Mouse (Mus musculus) liver, embryonic 11.5 days (tissue): ENCODE measurements around the gene Arhgap27. TPM values are rescaled to one million over a fixed set of nuclear protein-coding genes. Genes with fewer than 3 reads are reported as not detected.
A peak's percentile ranks its signal among the peaks of the same experiment; 100 is the strongest.

Experiments
- ATAC-seq: fragments of 200-750 bp; cut with Nextera tagmentation; replicated peaks from 2 replicates; pipeline ENCODE4 v1.8.0; 2017; ENCODE audit warnings: moderate number of reproducible peaks, mild to moderate bottlenecking, moderate TSS enrichment, moderate library complexity; ENCODE audit not compliant: low FRiP score
- DNase-seq: peaks from one replicate; pipeline ENCODE4 v3.0.0-alpha.2; 2017; ENCODE audit warnings: low spot score
- H3K27ac ChIP-seq: fragments of 300-500 bp; sonication (generic); 2 replicates; pipeline ENCODE4 v1.5.1; 2014; ENCODE audit warnings: mild to moderate bottlenecking, low read depth, low read length, control low read depth
- H3K27me3 ChIP-seq: fragments of 300-500 bp; sonication (generic); replicated peaks from 2 replicates; pipeline ENCODE4 v1.6.1; 2014; ENCODE audit warnings: low read length, mixed read lengths; ENCODE audit not compliant: control insufficient read depth, insufficient read depth
- H3K36me3 ChIP-seq: fragments of 300-500 bp; sonication (generic); 2 replicates; pipeline ENCODE4 v1.6.1; 2014; ENCODE audit warnings: mild to moderate bottlenecking, low read length, moderate library complexity, mixed read lengths; ENCODE audit not compliant: control insufficient read depth, insufficient read depth
- H3K4me1 ChIP-seq: fragments of 300-500 bp; sonication (generic); replicated peaks from 2 replicates; pipeline ENCODE4 v1.6.1; 2014; ENCODE audit warnings: low read length, mixed read lengths; ENCODE audit not compliant: control insufficient read depth, insufficient read depth
- H3K4me2 ChIP-seq: fragments of 300-500 bp; sonication (generic); 2 replicates; pipeline ENCODE4 v1.6.1; 2014; ENCODE audit warnings: mild to moderate bottlenecking, control low read depth, moderate library complexity
- H3K4me3 ChIP-seq: fragments of 300-500 bp; sonication (generic); 2 replicates; pipeline ENCODE4 v1.5.1; 2014; ENCODE audit warnings: low read depth, low read length, control low read depth
- H3K9ac ChIP-seq: fragments of 300-500 bp; sonication (generic); 2 replicates; pipeline ENCODE4 v1.6.1; 2014; ENCODE audit warnings: low read depth, low read length, control low read depth
- H3K9me3 ChIP-seq: fragments of 300-500 bp; sonication (generic); 2 replicates; pipeline ENCODE4 v1.6.1; 2016; ENCODE audit warnings: low read length, inconsistent platforms, mixed read lengths; ENCODE audit not compliant: control insufficient read depth
- WGBS: fragments of 180-500 bp; shearing (Covaris S2); extraction: QIAGEN DNeasy Blood & Tissue Kit; methylation state at CpG from one replicate; pipeline ENCODE4 v1.1.7; 2014; 5-methylcytosine and 5-hydroxymethylcytosine counted together
- polyA plus RNA-seq: library from polyadenylated mRNA; unstranded; fragments of >200 nt; fragmentation: Nextera tagmentation; extraction: Ambion mirVana; gene quantifications from 2 replicates; pipeline ENCODE4 v1.2.1, GENCODE M21; 2014

Gene Arhgap27
- polyA plus RNA-seq, 1 experiment from 2014 or later = 5.1 TPM

GRCm38 (mm10) chr11:103362521-103363181 is 841 bp downstream of the Arhgap27 start:
- peak; percentile 52 for DNase-seq
- Histone ChIP-seq H3K27me3 (peaks cover 67% of the 10 kb centered on the region), H3K27ac (peak overlapping the region; percentile 46; the same call in 1 of the 2 replicates), H3K4me2 (peak overlapping the region; percentile 86), H3K36me3 (0 out of 2 replicates have a peak, but pooled peaks cover 2% of the 10 kb centered on the region), H3K9ac (peak overlapping the region; percentile 13), H3K4me3 (peak overlapping the region; percentile 59), H3K9me3 (no peaks in the 10 kb centered on the region), H3K4me1 (peaks cover 22% of the 10 kb centered on the region)
- whole genome bisulfite sequencing = under 1% methylated on average over 33 of the region's 33 CpGs
- no peak for ATAC-seq

- 2% methylated on average over 13 of the region's 13 CpGs for WGBS
- Histone ChIP-seq H3K4me1 (peaks cover 22% of the 10 kb centered on the region), H3K9ac (0 out of 2 replicates have a peak overlapping the region, but pooled peaks have one; percentile 13), H3K36me3 (no peaks in the 10 kb centered on the region), H3K9me3 (no peaks in the 10 kb centered on the region), H3K27ac (no peak overlapping the region), H3K4me2 (peak overlapping the region; percentile 86), H3K4me3 (peak overlapping the region; percentile 59), H3K27me3 (peaks cover 67% of the 10 kb centered on the region)
- DNase-seq (peak; percentile 65), ATAC-seq (no peak)
These were observed 1.4 kb downstream of the Arhgap27 start for GRCm38 (mm10) chr11:103362054-103362432.

GRCm38 (mm10) chr11:103361396-103362053 is 2.0 kb downstream of the Arhgap27 start:
- no peak overlapping the region for H3K27ac ChIP-seq
- H3K4me2 ChIP-seq = peak overlapping the region; percentile 86
- no peak for ATAC-seq
- H3K4me3 ChIP-seq = peak overlapping the region; percentile 59
- 5% methylated on average over 25 of the region's 25 CpGs for WGBS
- peak; percentile 48 for DNase-seq
- no peak overlapping the region for H3K9ac ChIP-seq
- no peaks in the 10 kb centered on the region for H3K9me3 ChIP-seq
- peaks cover 22% of the 10 kb centered on the region for H3K4me1 ChIP-seq
- H3K36me3 ChIP-seq = no peaks in the 10 kb centered on the region
- peaks cover 67% of the 10 kb centered on the region for H3K27me3 ChIP-seq

- DNase-seq (peak; percentile 44), ATAC-seq (peak; percentile 4; the same call in 1 of the 2 replicates)
- Histone ChIP-seq H3K9me3 (no peaks in the 10 kb centered on the region), H3K27ac (no peak overlapping the region), H3K4me3 (peak overlapping the region; percentile 59), H3K27me3 (peaks cover 70% of the 10 kb centered on the region), H3K4me1 (peaks cover 22% of the 10 kb centered on the region), H3K36me3 (no peaks in the 10 kb centered on the region), H3K9ac (peak overlapping the region; percentile 56), H3K4me2 (peak overlapping the region; percentile 86)
- 4% methylated on average over 48 of the region's 48 CpGs for WGBS
These were observed 2.8 kb downstream of the Arhgap27 start for GRCm38 (mm10) chr11:103360661-103361081.

GRCm38 (mm10) chr11:103359841-103360641 is 3.5 kb downstream of the Arhgap27 start:
- 3% methylated on average over 60 of the region's 60 CpGs for whole genome bisulfite sequencing
- H3K27me3 ChIP-seq = peaks cover 70% of the 10 kb centered on the region
- no peaks in the 10 kb centered on the region for H3K9me3 ChIP-seq
- H3K4me1 ChIP-seq = peaks cover 22% of the 10 kb centered on the region
- peak overlapping the region; percentile 56 for H3K9ac ChIP-seq
- peak overlapping the region; percentile 59 for H3K4me3 ChIP-seq
- peak overlapping the region; percentile 86 for H3K4me2 ChIP-seq
- H3K27ac ChIP-seq = no peak overlapping the region
- peak; percentile 80 for DNase-seq
- no peaks in the 10 kb centered on the region for H3K36me3 ChIP-seq
- peak; percentile 71 for ATAC-seq

GRCm38 (mm10) chr11:103359122-103359521 is 4.4 kb downstream of the Arhgap27 start:
- DNase-seq (peak; percentile 79), ATAC-seq (peak; percentile 38; the same call in 1 of the 2 replicates)
- H3K4me2 ChIP-seq = peak overlapping the region; percentile 86
- no peak overlapping the region for H3K9ac ChIP-seq
- H3K4me3 ChIP-seq = no peak overlapping the region
- no peaks in the 10 kb centered on the region for H3K36me3 ChIP-seq
- H3K4me1 ChIP-seq = peaks cover 22% of the 10 kb centered on the region
- no peak overlapping the region for H3K27ac ChIP-seq
- 1% methylated on average over 22 of the region's 22 CpGs for WGBS
- no peaks in the 10 kb centered on the region for H3K9me3 ChIP-seq
- peaks cover 62% of the 10 kb centered on the region for H3K27me3 ChIP-seq

- DNase-seq (no peak), ATAC-seq (no peak)
- Histone ChIP-seq H3K4me1 (peaks cover 22% of the 10 kb centered on the region), H3K9ac (no peak overlapping the region), H3K36me3 (no peaks in the 10 kb centered on the region), H3K4me2 (no peak overlapping the region), H3K9me3 (no peaks in the 10 kb centered on the region), H3K27ac (no peak overlapping the region), H3K4me3 (no peak overlapping the region), H3K27me3 (peaks cover 54% of the 10 kb centered on the region)
- 81% methylated on average over 4 of the region's 4 CpGs for WGBS
These were observed 5.2 kb downstream of the Arhgap27 start for GRCm38 (mm10) chr11:103358316-103358715.

GRCm38 (mm10) chr11:103357710-103358109 is 5.8 kb downstream of the Arhgap27 start:
- Histone ChIP-seq H3K4me3 (no peak overlapping the region), H3K36me3 (no peaks in the 10 kb centered on the region), H3K9me3 (no peaks in the 10 kb centered on the region), H3K9ac (no peak overlapping the region), H3K27ac (no peak overlapping the region), H3K27me3 (peaks cover 48% of the 10 kb centered on the region), H3K4me1 (peaks cover 18% of the 10 kb centered on the region), H3K4me2 (no peak overlapping the region)
- DNase-seq (no peak), ATAC-seq (no peak)
- WGBS = 89% methylated on average over 10 of the region's 10 CpGs
